Mouse (Mus musculus) olfactory bulb, adult 2 months (tissue): ENCODE measurements around the gene St7. TPM values are rescaled to one million over a fixed set of nuclear protein-coding genes. Genes with fewer than 3 reads are reported as not detected.

Source experiments
- H3K27ac ChIP-seq: fragments of 200-500 bp; 2 replicates; pipeline ENCODE4 v1.5.1; 2012; ENCODE audit warnings: low read depth, low read length; ENCODE audit not compliant: insufficient read depth
- H3K4me1 ChIP-seq: fragments of 200-500 bp; 2 replicates; pipeline ENCODE4 v1.6.1; 2012; ENCODE audit warnings: low read length; ENCODE audit not compliant: control insufficient read depth, insufficient read depth
- H3K4me3 ChIP-seq: fragments of 200-500 bp; 2 replicates; pipeline ENCODE4 v1.5.1; 2012; ENCODE audit warnings: mild to moderate bottlenecking, low read depth, low read length, moderate library complexity; ENCODE audit not compliant: insufficient read depth
- CTCF ChIP-seq: fragments of 200-500 bp; IDR thresholded peaks from 2 replicates; pipeline ENCODE4 v1.5.1; 2012; ENCODE audit warnings: low read depth, mild to moderate bottlenecking, low read length, moderate library complexity; ENCODE audit not compliant: insufficient read depth
- POLR2A ChIP-seq: fragments of 200-500 bp; IDR thresholded peaks from 2 replicates; pipeline ENCODE4 v1.6.1; 2012; ENCODE audit warnings: mild to moderate bottlenecking, low read depth, low read length, moderate library complexity; ENCODE audit not compliant: insufficient read depth
- WGBS: fragments of 180-500 bp; shearing (Covaris S2); methylation state at CpG from one replicate; pipeline ENCODE4 v1.1.7; 2018; 5-methylcytosine and 5-hydroxymethylcytosine counted together
- polyA plus RNA-seq: library from polyadenylated mRNA; stranded (reverse); fragments of >200 nt; gene quantifications from 2 replicates; pipeline ENCODE4 v1.2.4, GENCODE M21; 2012; ENCODE audit warnings: low replicate concordance; ENCODE audit not compliant: missing spikeins, insufficient read depth, insufficient read length

St7 gene
- polyA plus RNA-seq, 1 experiment = not detected

GRCm38 (mm10) chr6:17932806-17933205 lies 240.1 kb downstream of the St7 start:
- Histone ChIP-seq H3K27ac (no peak overlapping the region), H3K4me1 (0 out of 2 replicates have a peak, but pooled peaks cover 2% of the 10 kb centered on the region), H3K4me3 (no peak overlapping the region)
- 89% methylated on average over 8 of the region's 8 CpGs for WGBS
- TF ChIP-seq CTCF (no peak), POLR2A (no peak)

DNA sequence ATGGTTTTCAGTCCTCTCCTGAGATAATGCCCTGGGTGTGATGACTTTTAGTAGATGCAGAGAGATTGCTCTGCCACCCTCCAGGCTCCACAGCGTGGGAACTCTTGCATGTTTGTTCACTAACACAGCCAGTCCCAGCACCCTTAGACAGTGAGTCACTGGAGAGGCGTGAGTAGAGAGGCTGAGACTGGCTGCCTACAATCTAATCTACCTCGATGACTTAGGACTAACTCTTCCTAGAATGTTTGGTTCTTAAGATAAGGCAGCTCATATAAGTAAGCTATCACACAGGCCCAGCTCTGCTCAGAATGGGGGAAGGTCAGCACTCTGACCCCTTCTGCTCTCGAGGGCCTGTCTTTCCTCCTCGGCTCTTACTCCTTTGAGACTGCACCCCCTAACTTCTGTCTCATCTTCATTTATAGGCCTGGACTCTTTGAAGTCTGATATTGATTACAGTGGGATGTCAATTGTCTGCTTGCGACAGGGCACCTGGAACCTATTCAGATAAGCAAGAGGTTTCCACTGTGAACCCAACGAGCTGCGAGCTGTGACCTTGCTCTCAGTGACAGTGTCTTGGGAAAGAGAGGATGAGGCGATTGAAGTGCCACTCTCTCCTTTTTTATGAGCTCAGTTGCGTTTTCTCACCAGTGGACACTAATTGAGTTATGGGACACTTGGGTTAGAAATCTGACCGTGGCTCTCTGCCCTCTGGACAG lies 246.1 kb downstream of the St7 start:
- Histone ChIP-seq H3K27ac (no peak overlapping the region), H3K4me3 (no peak overlapping the region), H3K4me1 (peaks cover 6% of the 10 kb centered on the region; the same call in 1 of the 2 replicates)
- WGBS = 78% methylated on average over 11 of the region's 11 CpGs
- TF ChIP-seq CTCF (no peak), POLR2A (no peak)

- H3K27ac ChIP-seq = no peak overlapping the region
Measured at GRCm38 (mm10) chr6:17941916-17942315, 249.2 kb downstream of the St7 start.

DNA sequence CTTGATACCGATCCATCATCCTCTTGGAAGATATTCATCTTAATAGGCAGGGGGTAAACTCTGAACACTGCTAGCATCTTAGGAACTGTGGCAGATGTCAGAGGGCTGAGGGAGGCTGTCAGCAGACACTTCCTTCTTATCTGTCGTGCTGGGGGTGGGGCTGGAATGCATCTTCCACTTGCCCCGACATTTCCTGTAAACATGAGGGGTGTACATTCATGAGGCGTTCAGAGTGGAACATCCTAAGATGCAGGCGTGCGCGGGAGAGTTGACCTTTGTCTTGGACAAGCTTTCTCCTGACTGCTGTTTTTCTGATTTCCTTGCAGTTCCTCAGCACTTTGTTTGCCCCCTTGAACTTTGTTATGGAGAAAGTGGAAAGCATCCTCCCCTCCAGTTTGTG lies 249.6 kb downstream of the St7 start:
- Histone ChIP-seq H3K27ac (no peak overlapping the region), H3K4me3 (no peak overlapping the region), H3K4me1 (peaks cover 6% of the 10 kb centered on the region; the same call in 1 of the 2 replicates)
- 76% methylated on average over 7 of the region's 7 CpGs for WGBS
- TF ChIP-seq CTCF = no peak
- no peak for TF ChIP-seq POLR2A

More at GRCm38 (mm10) chr6:17941916-17942315, 249.2 kb downstream of the St7 start:
- no peak for TF ChIP-seq POLR2A
- no peak for TF ChIP-seq CTCF
- Histone ChIP-seq H3K4me1 (peaks cover 6% of the 10 kb centered on the region; the same call in 1 of the 2 replicates), H3K4me3 (no peak overlapping the region)
- WGBS = 25% methylated on average over 2 of the region's 2 CpGs

GRCm38 (mm10) chr6:17943877-17944617 lies 251.3 kb downstream of the St7 start:
- no peak overlapping the region for H3K4me3 ChIP-seq
- 0 out of 2 replicates have a peak, but pooled peaks cover 3% of the 10 kb centered on the region for H3K4me1 ChIP-seq
- TF ChIP-seq CTCF (no peak), POLR2A (no peak)
- no peak overlapping the region for H3K27ac ChIP-seq
- WGBS = 72% methylated on average over 9 of the region's 9 CpGs

DNA sequence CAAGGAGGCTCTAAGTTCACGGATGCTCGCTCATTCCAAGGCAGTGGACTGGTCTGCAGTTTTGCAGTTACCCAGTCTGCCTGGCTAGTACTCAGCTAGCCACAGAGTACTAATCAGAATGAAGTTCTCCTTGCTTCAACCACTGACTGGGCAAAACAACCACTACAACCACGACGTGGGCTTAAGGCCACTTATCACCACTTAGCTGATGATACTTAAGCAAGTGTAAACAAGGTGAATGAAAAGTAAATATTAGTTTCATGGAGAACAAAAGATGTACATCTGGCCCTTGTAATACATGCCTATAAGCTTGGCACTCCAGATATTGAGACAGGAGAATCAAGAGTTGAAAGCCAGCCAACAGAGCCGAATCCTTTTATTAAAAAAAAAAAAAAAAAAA lies 253.7 kb downstream of the St7 start:
- H3K4me3 ChIP-seq = no peak overlapping the region
- 0 out of 2 replicates have a peak, but pooled peaks cover 3% of the 10 kb centered on the region for H3K4me1 ChIP-seq
- 50% methylated on average over 5 of the region's 5 CpGs for WGBS
- no peak overlapping the region for H3K27ac ChIP-seq
- TF ChIP-seq CTCF = no peak
- TF ChIP-seq POLR2A = no peak

GRCm38 (mm10) chr6:17947130-17947831 lies 254.5 kb downstream of the St7 start:
- Histone ChIP-seq H3K4me1 (0 out of 2 replicates have a peak, but pooled peaks cover 2% of the 10 kb centered on the region), H3K4me3 (no peak overlapping the region), H3K27ac (no peak overlapping the region)
- no peak for TF ChIP-seq CTCF
- no peak for TF ChIP-seq POLR2A
- WGBS = 84% methylated on average over 11 of the region's 11 CpGs

DNA sequence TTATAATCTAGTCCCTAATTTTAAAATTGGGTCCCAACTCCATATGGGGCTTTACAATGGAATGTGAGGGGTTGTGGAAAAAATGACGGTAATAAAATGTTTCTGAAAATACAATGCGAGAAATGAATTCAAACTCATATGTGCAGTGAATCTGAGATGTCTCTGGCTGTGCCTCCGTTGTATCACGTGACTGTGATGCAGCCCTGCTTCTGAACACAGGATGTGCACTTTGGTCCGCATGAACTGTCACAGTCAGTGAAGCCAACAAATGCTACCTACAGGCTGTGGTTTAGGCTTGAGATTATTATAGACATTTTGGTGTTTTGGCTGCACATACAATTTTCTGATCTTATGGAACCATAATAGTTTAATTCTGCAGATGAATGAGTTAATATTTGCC lies 256.4 kb downstream of the St7 start:
- 89% methylated on average over 5 of the region's 5 CpGs for WGBS
- no peak overlapping the region for H3K4me3 ChIP-seq
- H3K27ac ChIP-seq = no peak overlapping the region
- no peaks in the 10 kb centered on the region for H3K4me1 ChIP-seq
- TF ChIP-seq CTCF (no peak), POLR2A (no peak)

GRCm38 (mm10) chr6:17951779-17952178 lies 259.0 kb downstream of the St7 start:
- no peak overlapping the region for H3K27ac ChIP-seq
- H3K4me3 ChIP-seq = no peak overlapping the region
- 93% methylated on average over 8 of the region's 8 CpGs for WGBS
- H3K4me1 ChIP-seq = no peaks in the 10 kb centered on the region
- TF ChIP-seq POLR2A (no peak), CTCF (no peak)
